Comparison of ENCODE assay signal across 21 mouse cellular contexts in the genomic region with DNA sequence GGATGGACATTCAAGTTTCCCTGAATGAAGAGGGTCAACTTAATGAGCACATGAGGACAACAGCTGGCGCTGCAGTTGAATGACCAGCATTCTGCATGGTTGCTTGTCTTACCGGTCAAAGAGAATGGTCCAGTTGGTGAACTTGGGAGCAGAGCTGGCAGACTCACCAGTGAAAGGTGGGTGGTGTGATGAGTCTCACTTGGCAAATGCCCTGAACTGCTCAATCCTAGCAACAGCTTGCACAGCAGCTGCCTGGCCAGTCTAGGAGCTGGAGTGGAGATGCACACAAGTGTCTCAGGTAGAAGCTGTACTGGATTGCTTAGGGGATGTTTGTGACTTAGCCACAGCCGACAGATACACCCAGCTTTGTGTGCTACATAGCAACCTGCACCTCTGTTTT. TPM values are rescaled to one million over a fixed set of nuclear protein-coding genes. Genes with fewer than 3 reads are reported as not detected.
"Had no signal": no experiment of that assay in that cellular context is flagged by ENCODE, and none has a peak within 500 bp of the region (broad histone marks: within the 10 kb centered on the region; RNA-seq: fewer than 3 reads in every experiment).

No protein-coding gene starts in this region.

- ATAC-seq: liver, postnatal 0 days; lung, postnatal 0 days; midbrain, embryonic 15.5 days had no signal

- H3K4me3 ChIP-seq: liver, embryonic 15.5 days; lung, embryonic 15.5 days; megakaryocyte, embryonic 14.5 days; midbrain, embryonic 12.5 days; midbrain, embryonic 15.5 days; neural tube, embryonic 12.5 days; stomach, embryonic 15.5 days had no signal

- H3K4me2 ChIP-seq: liver, embryonic 15.5 days; lung, embryonic 15.5 days; midbrain, embryonic 12.5 days; midbrain, embryonic 15.5 days; neural tube, embryonic 12.5 days; stomach, embryonic 15.5 days had no signal

- H3K36me3 ChIP-seq: liver, embryonic 15.5 days; lung, embryonic 15.5 days; midbrain, embryonic 12.5 days; midbrain, embryonic 15.5 days; neural tube, embryonic 12.5 days; stomach, embryonic 15.5 days had no signal

- H3K27ac ChIP-seq: liver, embryonic 15.5 days; lung, embryonic 15.5 days; macrophage; midbrain, embryonic 12.5 days; neural tube, embryonic 12.5 days; stomach, embryonic 15.5 days; stomach, postnatal 0 days had no signal

- H3K9me3 ChIP-seq: liver, embryonic 15.5 days; lung, embryonic 15.5 days; megakaryocyte, embryonic 14.5 days; midbrain, embryonic 12.5 days; midbrain, embryonic 15.5 days; neural tube, embryonic 12.5 days; stomach, embryonic 15.5 days had no signal

- H3K9ac ChIP-seq: liver, embryonic 15.5 days; liver, postnatal 0 days; lung, embryonic 15.5 days; midbrain, embryonic 12.5 days; midbrain, embryonic 15.5 days; neural tube, embryonic 12.5 days; stomach, embryonic 15.5 days had no signal

- DNase-seq: liver, postnatal 0 days; lung, adult 2 months; lung, postnatal 14 days; lung, postnatal 36 days; right cerebral cortex, postnatal 14 days; thymus, adult 2 months; thymus, postnatal 25 days; thymus, postnatal 4 days had no signal

- H3K4me1 ChIP-seq: liver, embryonic 15.5 days; lung, embryonic 15.5 days; megakaryocyte, embryonic 14.5 days; midbrain, embryonic 12.5 days; midbrain, embryonic 15.5 days; neural tube, embryonic 12.5 days; stomach, embryonic 15.5 days had no signal

- H3K27me3 ChIP-seq: liver, embryonic 15.5 days; midbrain, embryonic 12.5 days; midbrain, embryonic 15.5 days; neural tube, embryonic 12.5 days; stomach, embryonic 15.5 days had no signal

RNA-seq across cellular contexts. Expression of gene Adra2c, which starts 26.1 kb away (rescaled TPM):
- total RNA-seq: megakaryocyte progenitor cell, adult 5-6 weeks; monocyte, adult 5-6 weeks; neutrophil, adult 5-6 weeks had no signal
- polyA plus RNA-seq: liver, embryonic 15.5 days; liver, postnatal 0 days; lung, embryonic 15.5 days; lung, postnatal 0 days; macrophage; midbrain, embryonic 12.5 days; stomach, postnatal 0 days had no signal
